Mouse (Mus musculus) heart, postnatal 0 days (tissue): ENCODE measurements around the gene Pars2.

Experiments used
- CTCF ChIP-seq: IDR thresholded peaks from 2 replicates; pipeline ENCODE4 v1.5.1; 2016; ENCODE audit warnings: antibody characterized with exemption, control low read depth, low read depth
- EP300 ChIP-seq: IDR thresholded peaks from 2 replicates; pipeline ENCODE4 v1.6.1; 2016; ENCODE audit warnings: antibody characterized with exemption, low read depth

DNA sequence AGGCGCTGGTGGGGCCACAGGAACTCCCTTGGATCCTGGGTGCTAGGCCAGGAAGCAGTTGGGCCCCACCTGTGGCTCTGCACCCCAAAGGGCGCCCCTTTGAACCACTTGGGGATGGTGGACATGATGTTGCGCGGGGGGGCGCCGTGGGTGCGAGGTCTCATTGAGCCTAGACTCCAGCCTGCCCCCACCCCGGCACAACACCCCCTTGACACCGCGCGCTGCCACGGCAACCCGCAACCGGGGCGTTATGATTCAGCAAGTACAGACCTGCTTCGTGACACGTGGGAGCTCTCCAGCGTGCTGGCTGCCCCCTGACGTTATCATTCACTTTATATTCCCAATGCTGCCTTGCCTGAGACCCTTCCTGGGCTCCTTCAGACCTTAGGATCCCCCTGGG is 33.8 kb upstream of the Pars2 start, which contains the start of gene Lexm:
- no peak for TF ChIP-seq CTCF
- no peak for TF ChIP-seq EP300
